Mouse (Mus musculus) embryonic facial prominence, embryonic 14.5 days (tissue): ENCODE results near the gene Tshz2. TPM values are rescaled to one million over a fixed set of nuclear protein-coding genes. Genes with fewer than 3 reads are reported as not detected.

ENCODE experiments used
- ATAC-seq: fragments of 200-750 bp; cut with Nextera tagmentation; 2 replicates; pipeline ENCODE4 v1.8.0; 2017; ENCODE audit warnings: low read depth, moderate number of reproducible peaks, moderate TSS enrichment
- DNase-seq: peaks from one replicate; pipeline ENCODE4 v3.0.0-alpha.2; 2015; ENCODE audit warnings: low spot score
- H3K27ac ChIP-seq: fragments of 300-500 bp; sonication (generic); replicated peaks from 2 replicates; pipeline ENCODE4 v1.5.1; 2014; ENCODE audit warnings: low read depth, mild to moderate bottlenecking, low read length, moderate library complexity
- H3K27me3 ChIP-seq: fragments of 300-500 bp; sonication (generic); replicated peaks from 2 replicates; pipeline ENCODE4 v1.6.1; 2014; ENCODE audit warnings: low read length; ENCODE audit not compliant: control insufficient read depth, insufficient read depth
- H3K36me3 ChIP-seq: fragments of 300-500 bp; sonication (generic); 2 replicates; pipeline ENCODE4 v1.6.1; 2014; ENCODE audit warnings: low read length, mixed read lengths; ENCODE audit not compliant: control insufficient read depth, insufficient read depth
- H3K4me1 ChIP-seq: fragments of 300-500 bp; sonication (generic); 2 replicates; pipeline ENCODE4 v1.6.1; 2014; ENCODE audit warnings: antibody characterized with exemption, low read length; ENCODE audit not compliant: control insufficient read depth, insufficient read depth
- H3K4me2 ChIP-seq: fragments of 300-500 bp; sonication (generic); 2 replicates; pipeline ENCODE4 v1.6.1; 2014; ENCODE audit warnings: low read depth, mild to moderate bottlenecking, low read length, moderate library complexity, mixed read lengths
- H3K4me3 ChIP-seq: fragments of 300-500 bp; sonication (generic); 2 replicates; pipeline ENCODE4 v1.5.1; 2014; ENCODE audit warnings: low read depth, mild to moderate bottlenecking, low read length
- H3K9ac ChIP-seq: fragments of 300-500 bp; sonication (generic); 2 replicates; pipeline ENCODE4 v1.6.1; 2014; ENCODE audit warnings: low read depth, mild to moderate bottlenecking, low read length, moderate library complexity, mixed read lengths
- H3K9me3 ChIP-seq: fragments of 300-500 bp; sonication (generic); 2 replicates; pipeline ENCODE4 v1.6.1; 2016; ENCODE audit warnings: low read length; ENCODE audit not compliant: control insufficient read depth
- WGBS: fragments of 180-500 bp; shearing (Covaris S2); extraction: QIAGEN DNeasy Blood & Tissue Kit; methylation state at CpG from one replicate; pipeline ENCODE4 v1.1.7; 2014; 5-methylcytosine and 5-hydroxymethylcytosine counted together
- polyA plus RNA-seq: library from polyadenylated mRNA; unstranded; fragments of >200 nt; fragmentation: Nextera tagmentation; extraction: Ambion mirVana; gene quantifications from 2 replicates; pipeline ENCODE4 v1.2.1, GENCODE M21; 2014

The Tshz2 gene
- polyA plus RNA-seq, 1 experiment from 2014 or later: 8.5 TPM

DNA sequence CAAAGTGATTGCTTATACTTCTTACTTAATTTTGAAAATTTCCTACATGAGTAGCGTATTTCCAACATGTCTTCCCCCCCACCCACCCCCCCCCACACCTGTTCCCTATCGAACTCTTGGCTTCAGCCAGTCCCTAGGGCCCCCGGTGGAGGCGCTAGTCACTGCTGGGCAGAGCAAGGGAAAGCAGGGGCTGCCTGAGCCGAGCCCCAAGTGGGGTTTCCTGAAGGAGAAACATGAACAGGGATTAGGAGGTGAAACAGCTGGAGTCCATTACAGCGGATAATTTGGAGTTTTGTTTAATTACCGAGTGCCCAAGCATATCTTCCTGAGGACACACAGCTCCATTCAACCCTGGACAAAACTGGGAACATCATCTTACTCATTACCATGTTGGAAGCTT, 21.3 kb upstream of the Tshz2 start:
- peak overlapping the region; percentile 11; the same call in 1 of the 2 replicates for H3K4me2 ChIP-seq
- no peak overlapping the region for H3K27ac ChIP-seq
- WGBS: 9% methylated on average over 7 of the region's 7 CpGs
- no peaks in the 10 kb centered on the region for H3K36me3 ChIP-seq
- peaks cover 35% of the 10 kb centered on the region for H3K4me1 ChIP-seq
- ATAC-seq (peak; percentile 85), DNase-seq (peak; percentile 83)
- H3K4me3 ChIP-seq: no peak overlapping the region
- no peak overlapping the region for H3K9ac ChIP-seq
- no peaks in the 10 kb centered on the region for H3K9me3 ChIP-seq
- no peaks in the 10 kb centered on the region for H3K27me3 ChIP-seq

DNA sequence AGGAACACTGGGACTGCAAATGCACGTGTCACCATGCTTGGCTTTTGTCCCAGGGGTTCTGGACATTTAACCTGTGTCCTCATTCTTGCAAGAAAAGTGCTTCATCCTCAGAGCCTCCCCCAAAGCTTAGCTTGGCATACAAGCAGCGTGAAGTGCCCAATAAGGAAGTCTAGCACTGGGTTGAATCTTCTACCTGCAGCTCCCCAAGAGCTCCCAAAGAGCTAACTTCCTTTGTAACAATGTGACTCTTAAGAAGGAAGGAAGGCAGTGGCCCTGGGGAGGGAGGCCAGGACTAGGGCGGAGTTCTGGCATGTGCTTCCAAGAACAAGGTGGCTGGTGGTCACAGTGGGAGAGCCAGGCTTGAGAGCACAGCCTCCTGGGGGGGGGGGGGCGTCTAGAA, 18.1 kb upstream of the Tshz2 start:
- H3K4me3 ChIP-seq: no peak overlapping the region
- no peaks in the 10 kb centered on the region for H3K27me3 ChIP-seq
- no peaks in the 10 kb centered on the region for H3K36me3 ChIP-seq
- H3K9ac ChIP-seq: no peak overlapping the region
- H3K4me1 ChIP-seq: peaks cover 19% of the 10 kb centered on the region
- no peaks in the 10 kb centered on the region for H3K9me3 ChIP-seq
- H3K4me2 ChIP-seq: no peak overlapping the region
- ATAC-seq: no peak
- no peak for DNase-seq
- 53% methylated on average over 4 of the region's 4 CpGs for WGBS
- no peak overlapping the region for H3K27ac ChIP-seq

DNA sequence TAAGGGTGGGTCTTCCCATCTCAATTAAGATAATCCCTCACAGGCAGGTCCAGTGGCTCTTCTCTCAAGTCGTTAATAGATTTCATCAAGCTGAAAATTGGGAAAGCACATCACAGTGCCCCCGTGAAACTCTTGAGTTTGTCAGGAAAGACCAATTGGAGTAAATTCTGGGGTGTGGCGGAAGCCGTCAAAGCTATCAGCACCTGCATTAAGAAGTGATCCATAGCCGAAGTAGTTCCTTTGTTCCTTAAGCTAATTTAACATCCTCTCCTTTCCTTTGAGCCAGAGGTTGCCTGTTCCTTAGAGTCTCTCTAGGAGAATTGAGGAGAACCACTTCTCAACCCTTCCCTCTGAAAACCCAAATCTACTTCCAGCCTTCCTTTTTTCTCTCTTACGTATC, 16.8 kb upstream of the Tshz2 start:
- WGBS: 76% methylated on average over 6 of the region's 6 CpGs
- ATAC-seq (no peak), DNase-seq (no peak)
- Histone ChIP-seq H3K36me3 (no peaks in the 10 kb centered on the region), H3K4me3 (no peak overlapping the region), H3K27me3 (no peaks in the 10 kb centered on the region), H3K27ac (no peak overlapping the region), H3K4me2 (no peak overlapping the region), H3K9ac (no peak overlapping the region), H3K9me3 (no peaks in the 10 kb centered on the region), H3K4me1 (peaks cover 11% of the 10 kb centered on the region; the same call in 1 of the 2 replicates)

DNA sequence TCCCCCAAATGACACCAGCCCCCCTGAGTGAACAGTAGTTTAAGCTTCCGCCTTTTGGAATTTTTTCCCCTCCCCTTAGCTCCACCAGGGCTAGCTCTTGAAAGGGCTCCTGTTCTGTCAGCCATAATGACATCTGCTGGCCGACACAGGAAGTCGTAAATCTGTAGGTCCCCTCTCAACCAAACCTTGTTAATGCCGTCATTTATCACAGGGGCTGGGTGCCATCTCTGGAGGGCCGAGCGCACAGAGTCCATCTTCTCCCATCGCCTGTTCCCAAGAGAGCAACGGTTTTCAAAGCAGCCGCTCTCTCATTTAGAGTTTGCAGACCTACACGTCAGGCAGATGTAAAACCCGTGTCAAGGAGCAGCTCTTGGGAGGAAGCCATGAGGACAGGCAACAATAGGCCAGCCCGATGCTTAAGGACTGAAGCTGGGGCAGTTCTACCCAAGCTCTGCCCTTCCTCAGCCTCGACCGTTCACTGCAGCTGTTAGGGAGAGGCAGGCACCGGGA, 11.6 kb upstream of the Tshz2 start:
- H3K4me3 ChIP-seq: no peak overlapping the region
- peak; percentile 37; the same call in 1 of the 2 replicates for ATAC-seq
- H3K27ac ChIP-seq: no peak overlapping the region
- peak overlapping the region; percentile 42; the same call in 1 of the 2 replicates for H3K9ac ChIP-seq
- H3K9me3 ChIP-seq: no peaks in the 10 kb centered on the region
- H3K36me3 ChIP-seq: no peaks in the 10 kb centered on the region
- H3K4me1 ChIP-seq: peaks cover 6% of the 10 kb centered on the region; the same call in 1 of the 2 replicates
- H3K27me3 ChIP-seq: no peaks in the 10 kb centered on the region
- 44% methylated on average over 15 of the region's 15 CpGs for WGBS
- DNase-seq: peak; percentile 63
- peak overlapping the region; percentile 40 for H3K4me2 ChIP-seq

DNA sequence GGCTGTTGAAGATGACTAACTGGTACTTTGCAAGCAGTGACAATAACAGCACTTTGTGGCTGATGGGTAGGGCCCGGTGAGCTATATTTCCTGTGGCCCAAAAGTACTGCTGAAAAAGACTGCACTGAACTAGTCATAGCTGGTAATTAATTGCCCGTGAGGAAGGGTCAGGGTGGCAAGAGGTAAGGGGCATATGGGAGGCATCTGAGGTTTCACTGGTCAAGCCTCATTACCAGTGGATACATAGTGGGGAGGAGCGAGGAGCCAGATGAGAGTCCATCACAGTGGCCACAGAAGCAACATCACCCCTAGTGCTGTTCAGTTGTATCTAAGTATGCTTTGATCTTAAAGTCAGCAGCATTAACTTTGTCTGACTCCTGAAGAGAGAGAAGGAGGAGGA, 2.7 kb upstream of the Tshz2 start:
- ATAC-seq: no peak
- Histone ChIP-seq H3K9me3 (no peaks in the 10 kb centered on the region), H3K36me3 (no peaks in the 10 kb centered on the region), H3K4me2 (no peak overlapping the region), H3K9ac (no peak overlapping the region), H3K27me3 (no peaks in the 10 kb centered on the region), H3K27ac (no peak overlapping the region), H3K4me1 (no peaks in the 10 kb centered on the region), H3K4me3 (no peak overlapping the region)
- 95% methylated on average over 3 of the region's 3 CpGs for WGBS
- DNase-seq: no peak

DNA sequence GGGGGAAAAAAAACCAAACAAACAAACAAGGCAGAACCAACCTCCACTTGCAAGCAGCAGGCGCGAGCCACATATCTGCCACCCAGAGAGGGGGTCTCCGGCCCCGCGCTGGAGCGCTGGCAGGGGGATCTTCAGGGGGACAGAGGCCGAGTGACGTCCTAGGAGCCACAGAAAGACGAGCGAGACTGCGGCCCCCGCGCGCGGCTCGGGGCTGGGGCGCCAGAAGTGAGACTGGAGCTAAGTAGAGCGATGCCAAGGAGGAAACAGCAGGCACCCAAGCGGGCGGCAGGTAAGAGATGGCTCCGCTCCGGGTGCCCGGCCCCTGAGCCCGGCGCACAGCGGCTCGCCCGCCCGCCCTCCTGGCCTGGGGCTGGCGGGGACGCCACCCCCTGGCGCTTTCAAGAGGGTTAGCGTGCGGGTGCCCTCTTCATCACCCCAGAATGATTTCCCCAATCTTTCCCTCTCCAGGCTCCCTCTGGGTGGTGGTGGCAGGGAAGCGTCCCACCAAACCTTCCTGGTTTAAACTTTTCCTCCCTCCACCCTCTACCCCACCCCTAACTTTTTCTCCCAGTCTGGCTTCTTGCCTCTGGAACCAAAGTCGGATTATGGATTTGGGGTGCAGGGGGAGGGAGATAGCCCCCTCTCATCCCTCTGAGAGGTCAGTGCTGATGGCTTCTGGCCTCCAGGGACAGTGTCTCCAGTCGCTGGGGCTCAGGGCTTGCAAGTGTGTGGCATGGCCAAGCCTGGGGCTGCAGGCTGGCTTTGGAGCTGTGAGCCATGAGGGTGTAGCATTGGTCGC, 877 bp downstream of the Tshz2 start:
- peak overlapping the region; percentile 59 for H3K4me3 ChIP-seq
- peak overlapping the region; percentile 68 for H3K4me2 ChIP-seq
- WGBS: under 1% methylated on average over 28 of the region's 38 CpGs
- peaks cover 3% of the 10 kb centered on the region; the same call in 1 of the 2 replicates for H3K4me1 ChIP-seq
- H3K36me3 ChIP-seq: no peaks in the 10 kb centered on the region
- H3K9ac ChIP-seq: peak overlapping the region; percentile 81
- peak overlapping the region; percentile 78 for H3K27ac ChIP-seq
- DNase-seq (peak; percentile 41), ATAC-seq (peak; percentile 37)
- H3K9me3 ChIP-seq: no peaks in the 10 kb centered on the region
- H3K27me3 ChIP-seq: no peaks in the 10 kb centered on the region

DNA sequence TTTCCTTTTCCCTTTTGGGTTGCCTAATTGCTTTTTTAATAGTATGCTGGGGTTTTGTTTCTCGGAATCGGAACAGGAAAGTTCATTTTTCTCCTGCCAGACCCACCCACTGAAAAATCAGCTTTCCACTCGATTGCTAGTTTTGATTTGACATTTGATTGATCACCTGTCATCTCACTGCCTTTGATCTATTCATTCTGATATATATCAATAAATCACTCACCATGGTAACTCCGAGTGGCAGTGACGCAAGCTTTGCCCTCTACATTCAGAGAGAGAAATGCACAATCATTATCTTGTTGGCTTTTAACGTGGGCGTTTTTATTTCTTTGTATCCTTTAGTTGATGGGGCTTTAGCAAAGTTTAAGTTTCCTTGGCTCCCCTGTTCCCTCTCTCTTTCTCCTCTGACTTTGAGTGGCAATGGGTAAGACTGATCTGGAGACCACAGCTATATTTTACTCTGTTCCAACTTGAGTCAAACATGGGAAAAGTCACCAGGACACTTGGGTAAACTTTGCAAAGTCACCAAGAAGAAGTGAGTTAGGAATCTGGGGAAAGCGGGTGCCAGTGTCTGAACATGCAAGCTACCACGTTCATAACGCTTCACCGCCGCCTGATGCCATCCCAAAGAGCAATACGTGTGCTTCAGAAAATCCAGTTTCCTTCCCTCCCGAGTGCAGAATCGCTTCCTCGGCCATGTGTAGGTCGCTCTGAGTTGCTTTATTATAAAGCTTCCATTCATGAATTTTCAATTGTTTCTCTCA, 2.0 kb downstream of the Tshz2 start:
- H3K4me2 ChIP-seq: peak overlapping the region; percentile 68
- peak overlapping the region; percentile 81 for H3K9ac ChIP-seq
- DNase-seq (no peak), ATAC-seq (no peak)
- peaks cover 5% of the 10 kb centered on the region; the same call in 1 of the 2 replicates for H3K4me1 ChIP-seq
- H3K9me3 ChIP-seq: no peaks in the 10 kb centered on the region
- peak overlapping the region; percentile 59 for H3K4me3 ChIP-seq
- no peaks in the 10 kb centered on the region for H3K27me3 ChIP-seq
- peak overlapping the region; percentile 78 for H3K27ac ChIP-seq
- H3K36me3 ChIP-seq: no peaks in the 10 kb centered on the region
- WGBS: 43% methylated on average over 17 of the region's 17 CpGs

DNA sequence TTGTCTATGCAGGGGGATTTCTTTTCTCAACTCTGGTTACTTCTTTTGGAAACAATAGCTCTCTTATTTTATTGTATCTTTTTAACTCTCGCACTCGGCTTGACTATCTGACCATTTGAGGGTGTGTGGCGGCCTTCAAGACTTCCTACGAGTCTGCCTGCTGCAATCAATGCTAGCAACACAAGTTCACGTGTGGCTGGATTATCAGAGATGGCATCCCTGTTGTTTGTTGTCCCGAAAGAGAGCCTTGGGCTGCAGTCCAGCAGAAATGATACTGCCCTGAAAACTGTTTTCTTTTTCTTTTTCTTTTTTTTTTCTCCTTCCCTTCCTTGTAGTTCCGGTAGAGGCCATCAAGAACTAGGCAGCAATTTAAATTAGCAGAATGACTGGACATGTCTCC, 2.6 kb downstream of the Tshz2 start:
- Histone ChIP-seq H3K4me1 (peaks cover 5% of the 10 kb centered on the region; the same call in 1 of the 2 replicates), H3K9ac (peak overlapping the region; percentile 81), H3K36me3 (no peaks in the 10 kb centered on the region), H3K4me2 (peak overlapping the region; percentile 68), H3K27me3 (no peaks in the 10 kb centered on the region), H3K4me3 (peak overlapping the region; percentile 59), H3K27ac (peak overlapping the region; percentile 78), H3K9me3 (no peaks in the 10 kb centered on the region)
- ATAC-seq (no peak), DNase-seq (no peak)
- 44% methylated on average over 7 of the region's 7 CpGs for WGBS
